Mouse (Mus musculus) limb, embryonic 10.5 days (tissue): ENCODE measurements around the gene Pcsk4. TPM values are rescaled to one million over a fixed set of nuclear protein-coding genes. Genes with fewer than 3 reads are reported as not detected.

Source experiments
- DNase-seq: peaks from one replicate; pipeline ENCODE4 v3.0.0-alpha.2; 2017; ENCODE audit warnings: low spot score
- H3K27ac ChIP-seq: fragments of 300-500 bp; sonication (generic); 2 replicates; pipeline ENCODE4 v1.5.1; 2016; ENCODE audit warnings: mild to moderate bottlenecking
- H3K27me3 ChIP-seq: fragments of 300-500 bp; sonication (generic); 2 replicates; pipeline ENCODE4 v1.6.1; 2016; ENCODE audit warnings: low read depth, mild to moderate bottlenecking; ENCODE audit not compliant: poor library complexity, severe bottlenecking
- H3K36me3 ChIP-seq: fragments of 300-500 bp; sonication (generic); 2 replicates; pipeline ENCODE4 v1.6.1; 2016; ENCODE audit warnings: mild to moderate bottlenecking, moderate library complexity
- H3K4me1 ChIP-seq: fragments of 300-500 bp; sonication (generic); 2 replicates; pipeline ENCODE4 v1.6.1; 2016
- H3K4me3 ChIP-seq: fragments of 300-500 bp; sonication (generic); 2 replicates; pipeline ENCODE4 v1.5.1; 2016; ENCODE audit warnings: mild to moderate bottlenecking, moderate library complexity
- H3K9me3 ChIP-seq: fragments of 300-500 bp; sonication (generic); replicated peaks from 2 replicates; pipeline ENCODE4 v1.6.1; 2016; ENCODE audit warnings: mild to moderate bottlenecking
- WGBS: fragments of 180-500 bp; shearing (Covaris S2); methylation state at CpG from one replicate; pipeline ENCODE4 v1.1.7; 2016; 5-methylcytosine and 5-hydroxymethylcytosine counted together
- polyA plus RNA-seq: library from polyadenylated mRNA; unstranded; fragments of >200 nt; fragmentation: Nextera tagmentation; extraction: Ambion mirVana; gene quantifications from 2 replicates; pipeline ENCODE4 v1.2.1, GENCODE M21; 2016

Pcsk4 gene
- polyA plus RNA-seq: 6.1 and 6.3 TPM in 2 replicates

DNA sequence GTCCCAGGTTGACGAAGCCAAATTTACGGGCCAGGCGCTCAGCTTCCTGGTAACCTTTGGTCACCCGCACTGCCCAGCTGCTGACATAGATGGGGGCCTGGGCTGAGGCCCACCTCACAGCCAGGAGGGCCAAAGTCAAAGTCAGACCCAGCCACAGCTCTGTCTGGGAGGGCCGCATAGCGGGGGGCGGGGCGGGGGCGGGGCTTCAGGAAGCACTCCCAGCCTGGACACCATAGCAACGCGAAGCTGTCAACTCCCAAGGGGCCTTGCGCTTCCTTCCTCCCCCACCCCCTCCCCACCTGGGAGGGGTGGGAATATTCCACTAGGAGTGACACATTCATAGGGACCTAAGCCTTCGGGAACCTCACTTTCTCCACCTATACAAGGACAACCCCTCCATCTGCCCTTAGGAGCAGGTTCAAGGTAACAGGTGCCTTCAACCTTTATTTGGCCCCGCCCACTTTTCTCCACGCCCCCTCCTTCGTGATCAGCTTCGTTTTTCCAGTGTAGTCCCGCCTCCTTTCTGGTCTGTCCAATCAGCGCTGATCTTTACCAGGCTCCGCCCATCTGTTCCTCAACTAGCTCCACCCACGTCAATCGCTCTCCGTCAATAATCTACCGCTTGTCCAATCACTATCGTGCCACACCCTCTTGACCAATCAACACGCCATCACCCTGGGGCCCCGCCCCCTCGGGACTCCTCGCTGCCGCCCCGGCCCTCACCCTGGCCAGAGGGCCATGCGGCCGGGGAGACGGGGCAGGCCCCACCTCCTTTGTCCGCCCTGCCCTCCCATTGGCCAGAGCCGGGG is at the start of gene Pcsk4, which contains the start of gene Reep6:
Pcsk4 (minus strand) TSS at position 226 of the 809 bp plus-strand sequence.
Reep6 (plus strand) TSS at position 681 of the 809 bp plus-strand sequence.
- Histone ChIP-seq H3K36me3 (no peaks in the 10 kb centered on the region), H3K27me3 (peaks cover 80% of the 10 kb centered on the region), H3K27ac (peak within 1 kb of the TSS; percentile 70), H3K4me1 (peaks cover 31% of the 10 kb centered on the region), H3K4me3 (peak within 1 kb of the TSS; percentile 61), H3K9me3 (no peaks in the 10 kb centered on the region)
- peak; percentile 95 for DNase-seq
- WGBS: 4% methylated on average over 36 of the region's 36 CpGs

DNA sequence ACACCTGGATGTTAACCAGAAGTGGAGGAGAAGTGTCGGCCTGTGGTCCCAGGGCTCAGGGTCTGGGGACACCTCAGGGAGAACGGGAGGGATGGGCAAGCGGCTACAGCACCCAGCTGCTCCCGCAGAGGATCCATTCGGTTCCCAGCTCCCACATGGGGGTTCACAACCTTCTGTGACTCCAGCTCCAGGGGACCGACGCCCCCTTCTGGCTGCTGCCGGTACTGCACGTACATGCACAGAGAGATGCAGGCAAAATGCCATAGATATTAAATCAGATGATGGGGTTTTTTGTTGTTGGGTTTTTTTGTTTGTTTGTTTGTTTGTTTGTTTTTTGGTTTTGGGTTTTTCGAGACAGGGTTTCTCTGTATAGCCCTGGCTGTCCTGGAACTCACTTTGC is 48.4 kb upstream of the Pcsk4 start:
- no peak for DNase-seq
- Histone ChIP-seq H3K4me3 (no peak overlapping the region), H3K27ac (no peak overlapping the region), H3K27me3 (peaks cover 3% of the 10 kb centered on the region), H3K9me3 (no peaks in the 10 kb centered on the region), H3K36me3 (peaks cover 34% of the 10 kb centered on the region), H3K4me1 (peaks cover under 1% of the 10 kb centered on the region; the same call in 1 of the 2 replicates)
- WGBS: 54% methylated on average over 10 of the region's 10 CpGs

DNA sequence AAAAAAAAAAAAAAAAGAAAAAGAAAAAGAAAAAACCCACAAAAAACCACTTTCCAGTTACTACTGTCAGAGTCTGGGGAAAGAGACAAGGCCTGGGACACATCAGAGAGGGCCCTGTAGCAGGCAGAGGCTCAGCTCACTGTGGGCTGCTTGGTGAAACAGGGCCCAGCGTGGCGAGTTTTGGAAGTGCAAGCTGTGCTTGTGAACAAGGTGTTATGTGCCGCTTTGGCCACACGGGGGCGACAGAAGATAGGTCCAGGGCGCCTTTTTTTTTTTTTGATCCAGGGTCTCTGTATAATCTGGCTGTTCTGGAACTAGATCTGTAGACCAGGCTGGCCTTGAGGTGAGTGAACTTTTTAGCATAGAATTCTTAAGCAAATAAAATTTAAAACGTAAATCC is 46.9 kb upstream of the Pcsk4 start:
- H3K27me3 ChIP-seq: peaks cover 10% of the 10 kb centered on the region
- WGBS: 3% methylated on average over 7 of the region's 7 CpGs
- no peak overlapping the region for H3K4me3 ChIP-seq
- H3K9me3 ChIP-seq: no peaks in the 10 kb centered on the region
- peak; percentile 96 for DNase-seq
- peaks cover 16% of the 10 kb centered on the region for H3K4me1 ChIP-seq
- H3K27ac ChIP-seq: no peak overlapping the region
- H3K36me3 ChIP-seq: peaks cover 18% of the 10 kb centered on the region

DNA sequence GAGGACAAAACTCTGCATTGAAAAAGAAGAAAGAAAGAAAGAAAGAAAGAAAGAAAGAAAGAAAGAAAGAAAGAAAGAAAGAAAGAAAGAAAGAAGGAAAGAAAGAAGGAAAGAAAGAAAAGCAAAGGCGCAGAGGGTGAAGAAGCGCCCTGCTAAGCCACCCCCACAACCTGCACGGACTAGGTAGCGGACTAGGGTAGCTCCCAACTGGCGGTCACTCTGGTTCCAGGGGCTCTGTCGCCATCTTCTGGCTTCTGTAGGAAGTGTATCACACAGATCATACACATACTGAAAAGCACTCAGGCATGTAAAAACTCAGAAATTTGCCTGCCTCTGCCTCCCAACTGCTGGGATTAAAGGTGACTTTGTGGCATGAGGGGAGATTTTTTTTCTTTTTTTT is 44.8 kb upstream of the Pcsk4 start:
- peaks cover 10% of the 10 kb centered on the region for H3K27me3 ChIP-seq
- H3K9me3 ChIP-seq: no peaks in the 10 kb centered on the region
- peaks cover 18% of the 10 kb centered on the region for H3K4me1 ChIP-seq
- peak; percentile 75 for DNase-seq
- H3K4me3 ChIP-seq: no peak overlapping the region
- H3K36me3 ChIP-seq: no peaks in the 10 kb centered on the region
- WGBS: 19% methylated on average over 6 of the region's 6 CpGs
- no peak overlapping the region for H3K27ac ChIP-seq

DNA sequence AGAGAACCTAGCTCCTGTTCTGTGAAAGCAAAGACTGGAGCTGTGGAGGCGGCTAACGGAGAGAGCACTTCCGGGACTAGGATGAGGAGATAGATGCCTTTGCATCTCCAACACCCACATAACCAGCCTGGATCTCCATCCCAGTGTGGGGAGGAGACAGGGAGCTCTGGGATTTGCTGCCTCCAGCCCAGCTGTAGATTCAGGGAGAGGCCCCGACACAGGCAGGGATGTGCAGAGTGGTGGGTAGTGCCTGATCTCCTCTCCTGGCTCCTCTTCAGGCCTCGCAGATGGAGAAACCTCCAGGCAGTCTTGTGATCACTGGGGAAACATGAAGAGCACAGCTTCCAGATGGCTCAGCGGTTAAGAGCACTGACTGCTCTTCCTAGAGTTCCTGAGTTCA is 43.4 kb upstream of the Pcsk4 start:
- 84% methylated on average over 6 of the region's 6 CpGs for WGBS
- Histone ChIP-seq H3K27me3 (peaks cover 18% of the 10 kb centered on the region), H3K4me3 (no peak overlapping the region), H3K4me1 (peaks cover 21% of the 10 kb centered on the region), H3K9me3 (0 out of 2 replicates have a peak, but pooled peaks cover 2% of the 10 kb centered on the region), H3K27ac (no peak overlapping the region), H3K36me3 (no peaks in the 10 kb centered on the region)
- no peak for DNase-seq

DNA sequence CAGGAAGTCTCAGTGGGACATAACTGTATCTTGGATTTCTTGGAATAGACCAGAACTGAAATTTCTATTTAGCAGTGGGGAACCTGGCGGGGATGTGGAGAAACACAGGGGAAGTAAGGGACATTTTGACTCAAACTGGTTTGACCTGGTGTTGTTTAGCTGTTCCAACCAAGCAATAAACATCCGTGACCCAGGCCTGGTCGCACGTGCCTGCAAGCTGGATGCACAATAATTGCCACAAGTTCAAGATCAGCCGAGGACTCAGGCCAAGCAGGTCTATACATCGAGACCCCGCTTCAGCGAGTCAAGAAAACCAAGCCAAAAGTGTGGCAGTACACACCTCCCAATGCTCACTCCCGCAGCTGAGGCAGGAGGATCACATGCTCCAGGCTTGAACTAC is 42.7 kb upstream of the Pcsk4 start:
- Histone ChIP-seq H3K9me3 (0 out of 2 replicates have a peak, but pooled peaks cover 2% of the 10 kb centered on the region), H3K4me3 (peak overlapping the region; percentile 44), H3K4me1 (peaks cover 28% of the 10 kb centered on the region), H3K27ac (0 out of 2 replicates have a peak overlapping the region, but pooled peaks have one; percentile 63), H3K27me3 (peaks cover 24% of the 10 kb centered on the region), H3K36me3 (no peaks in the 10 kb centered on the region)
- DNase-seq: no peak
- 54% methylated on average over 9 of the region's 9 CpGs for WGBS

DNA sequence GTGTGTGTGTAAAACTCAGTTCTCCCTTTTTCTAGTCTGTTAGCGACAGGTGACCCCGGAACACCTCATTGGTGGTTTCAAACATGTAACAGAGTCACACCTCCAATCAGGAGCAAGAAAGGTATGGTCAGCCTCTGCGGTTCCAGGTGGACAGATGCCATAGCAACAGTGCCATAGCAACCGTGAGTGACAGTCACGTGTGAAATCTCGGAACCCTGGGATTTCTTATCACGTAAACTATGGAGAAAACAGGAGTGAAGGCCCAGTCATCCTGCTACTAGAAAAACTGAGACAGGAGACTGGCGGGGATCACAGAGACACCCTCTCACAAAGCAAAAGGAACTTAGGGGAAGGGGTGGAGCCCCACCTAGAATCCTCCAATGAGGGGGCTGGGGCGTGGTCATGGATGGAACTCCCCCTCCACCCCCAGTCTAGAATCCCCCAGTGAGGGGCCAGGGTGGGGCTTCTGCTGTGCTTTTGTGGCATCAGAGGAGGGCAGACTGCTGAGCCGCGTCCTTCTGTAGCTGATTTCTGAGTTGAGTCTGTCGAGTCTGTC is 42.2 kb upstream of the Pcsk4 start:
- 0 out of 2 replicates have a peak, but pooled peaks cover 2% of the 10 kb centered on the region for H3K9me3 ChIP-seq
- peaks cover 29% of the 10 kb centered on the region for H3K27me3 ChIP-seq
- DNase-seq: peak; percentile 71
- H3K27ac ChIP-seq: peak overlapping the region; percentile 63
- H3K36me3 ChIP-seq: no peaks in the 10 kb centered on the region
- 2% methylated on average over 12 of the region's 12 CpGs for WGBS
- H3K4me3 ChIP-seq: peak overlapping the region; percentile 44
- H3K4me1 ChIP-seq: peaks cover 30% of the 10 kb centered on the region

DNA sequence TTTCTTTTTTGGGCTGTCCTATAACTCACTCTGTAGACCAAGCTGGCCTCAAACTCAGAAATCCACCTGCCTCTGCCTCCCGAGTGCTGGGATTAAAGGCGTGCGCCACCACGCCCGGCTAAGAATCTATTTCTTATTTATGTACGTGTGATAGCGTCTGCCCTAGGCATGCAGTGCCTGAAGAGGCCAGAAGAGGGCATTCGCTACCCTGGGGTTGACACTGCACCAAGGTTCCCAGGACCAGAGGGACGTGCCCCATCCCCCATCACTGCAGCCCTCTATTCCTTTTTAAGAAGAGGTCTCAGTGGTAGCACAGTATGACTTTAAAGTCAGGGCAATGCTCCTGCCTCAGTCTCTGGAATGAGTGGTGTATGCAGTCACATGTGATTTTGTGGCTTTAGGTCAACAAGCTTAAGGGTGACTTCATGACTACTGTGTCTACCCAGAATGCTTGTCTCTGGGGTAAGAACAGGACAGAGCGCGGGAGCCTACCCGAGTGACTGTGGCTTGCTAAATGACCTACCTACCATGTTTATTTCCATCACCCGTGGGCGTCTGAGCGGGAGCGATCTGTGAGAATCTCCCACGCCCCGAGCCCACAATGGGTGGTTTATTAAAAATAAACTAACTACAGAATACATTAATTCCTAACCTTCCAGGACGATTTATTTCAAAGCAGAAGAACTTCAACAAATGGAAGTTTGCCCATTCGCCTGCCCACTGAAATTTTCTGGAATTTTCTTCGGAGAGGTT is 40.9 kb upstream of the Pcsk4 start:
- 80% methylated on average over 21 of the region's 21 CpGs for WGBS
- Histone ChIP-seq H3K9me3 (0 out of 2 replicates have a peak, but pooled peaks cover 2% of the 10 kb centered on the region), H3K4me3 (no peak overlapping the region), H3K36me3 (no peaks in the 10 kb centered on the region), H3K27ac (no peak overlapping the region), H3K4me1 (peaks cover 30% of the 10 kb centered on the region), H3K27me3 (peaks cover 35% of the 10 kb centered on the region)
- no peak for DNase-seq

DNA sequence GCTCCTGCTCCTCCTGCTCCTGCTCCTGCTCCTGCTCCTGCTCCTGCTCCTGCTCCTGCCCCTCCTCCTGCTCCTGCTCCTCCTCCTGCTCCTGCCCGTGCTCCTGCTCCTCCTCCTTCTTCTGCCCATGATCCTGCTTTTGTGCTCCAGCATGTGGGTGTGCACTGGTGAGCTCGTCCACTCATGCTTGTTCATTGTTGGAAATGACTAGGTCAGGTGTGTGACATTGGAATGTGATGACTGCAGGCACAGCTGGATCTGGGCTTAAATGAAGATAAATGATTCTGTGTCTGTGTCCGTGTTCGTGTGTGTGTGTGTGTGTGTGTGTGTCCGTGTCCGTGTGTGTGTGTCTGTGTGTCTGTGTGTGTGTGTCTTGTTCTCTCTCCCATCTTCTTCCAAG is 39.1 kb upstream of the Pcsk4 start:
- H3K4me1 ChIP-seq: peaks cover 38% of the 10 kb centered on the region
- no peaks in the 10 kb centered on the region for H3K36me3 ChIP-seq
- 0 out of 2 replicates have a peak, but pooled peaks cover 2% of the 10 kb centered on the region for H3K9me3 ChIP-seq
- peaks cover 52% of the 10 kb centered on the region for H3K27me3 ChIP-seq
- H3K27ac ChIP-seq: no peak overlapping the region
- DNase-seq: no peak
- WGBS: 89% methylated on average over 6 of the region's 6 CpGs
- no peak overlapping the region for H3K4me3 ChIP-seq

DNA sequence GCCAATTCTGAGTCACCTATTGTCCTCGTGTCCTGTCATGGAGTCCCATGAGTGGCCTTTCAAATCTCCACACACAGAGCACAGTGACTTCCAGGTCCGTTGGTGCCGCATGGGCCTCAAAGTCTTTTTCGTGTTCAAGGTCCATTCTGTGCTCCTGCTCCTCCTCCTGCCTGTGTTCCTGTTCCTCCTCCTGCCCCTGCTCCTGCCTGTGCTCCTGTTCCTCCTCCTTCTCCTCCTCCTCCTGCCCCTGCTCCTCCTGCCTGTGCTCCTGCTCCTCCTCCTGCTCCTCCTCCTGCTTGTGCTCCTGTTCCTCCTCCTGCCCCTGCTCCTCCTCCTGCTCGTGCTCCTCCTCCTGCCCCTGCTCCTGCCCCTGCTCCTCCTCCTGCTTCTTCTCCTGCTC is 38.7 kb upstream of the Pcsk4 start:
- Histone ChIP-seq H3K4me3 (no peak overlapping the region), H3K36me3 (no peaks in the 10 kb centered on the region), H3K9me3 (0 out of 2 replicates have a peak, but pooled peaks cover 2% of the 10 kb centered on the region), H3K27ac (no peak overlapping the region), H3K27me3 (peaks cover 54% of the 10 kb centered on the region), H3K4me1 (peaks cover 38% of the 10 kb centered on the region)
- DNase-seq: no peak
- 58% methylated on average over 5 of the region's 5 CpGs for WGBS

DNA sequence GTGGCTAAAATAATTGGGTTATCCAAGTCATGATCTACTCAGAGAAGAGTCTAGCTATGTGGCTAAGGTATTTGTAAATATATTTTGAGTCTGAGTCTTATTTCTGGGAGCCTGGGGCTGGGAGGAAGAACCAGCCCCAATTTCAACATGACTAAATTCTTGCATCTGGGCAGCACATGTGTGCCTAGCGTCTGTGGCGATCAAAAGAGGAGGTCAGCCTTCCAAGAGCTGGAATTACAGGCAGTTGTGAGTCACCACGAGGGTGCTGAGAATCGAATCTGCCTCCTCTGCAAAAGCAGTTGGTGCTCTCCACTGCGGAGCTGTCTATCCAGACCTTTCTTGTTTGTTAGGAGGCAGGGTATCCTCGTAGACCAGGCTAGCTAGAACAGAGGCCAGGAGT is 36.4 kb upstream of the Pcsk4 start:
- Histone ChIP-seq H3K4me1 (peaks cover 20% of the 10 kb centered on the region), H3K4me3 (no peak overlapping the region), H3K36me3 (no peaks in the 10 kb centered on the region), H3K9me3 (0 out of 2 replicates have a peak, but pooled peaks cover 2% of the 10 kb centered on the region), H3K27me3 (peaks cover 57% of the 10 kb centered on the region), H3K27ac (no peak overlapping the region)
- WGBS: 68% methylated on average over 6 of the region's 6 CpGs
- no peak for DNase-seq

DNA sequence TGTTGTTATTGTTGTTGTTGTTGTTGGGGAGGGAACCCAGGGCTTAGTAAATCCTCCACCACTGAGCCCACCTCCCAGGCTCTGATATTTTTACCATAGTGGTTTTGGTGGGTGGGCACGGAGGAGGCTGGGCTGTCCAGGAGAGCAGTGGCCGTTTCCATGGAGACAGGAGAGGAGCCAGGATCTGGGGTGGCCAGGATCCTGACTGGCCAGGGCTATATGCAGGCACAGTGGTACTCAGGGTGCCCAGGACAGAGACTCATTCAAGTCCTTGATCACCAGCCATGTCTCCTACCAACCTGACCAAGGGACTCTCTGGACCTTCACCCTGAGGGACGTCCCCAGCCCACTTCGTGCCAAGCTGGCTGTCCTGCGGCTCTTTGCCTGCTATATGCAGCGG is 34.4 kb upstream of the Pcsk4 start:
- no peak for DNase-seq
- Histone ChIP-seq H3K27ac (no peak overlapping the region), H3K4me3 (peak overlapping the region; percentile 16; the same call in 1 of the 2 replicates), H3K36me3 (no peaks in the 10 kb centered on the region), H3K9me3 (0 out of 2 replicates have a peak, but pooled peaks cover 2% of the 10 kb centered on the region), H3K4me1 (peaks cover 20% of the 10 kb centered on the region), H3K27me3 (peaks cover 77% of the 10 kb centered on the region)
- WGBS: 38% methylated on average over 6 of the region's 6 CpGs
